ENCODE assay signal across 14 mouse cellular contexts in genomic region chr5:151175897-151176313, GRCm38 (mm10). TPM values are rescaled to one million over a fixed set of nuclear protein-coding genes. Genes with fewer than 3 reads are reported as not detected.
DNase-seq lines count a peak whose midpoint lies in the region; ATAC-seq and TF ChIP-seq lines count a peak whose summit lies in the region.
"Had no signal": no experiment of that assay in that cellular context is flagged by ENCODE, and none has a peak within 500 bp of the region (broad histone marks: within the 10 kb centered on the region; RNA-seq: fewer than 3 reads in every experiment).

No protein-coding gene starts in this region.

- no peaks in the 10 kb centered on the region for H3K36me3 ChIP-seq in liver, adult 2 months (ENCODE audit: control insufficient read depth, insufficient read depth, low read length)
- no peaks in the 10 kb centered on the region for H3K36me3 ChIP-seq in stomach, embryonic 15.5 days
- H3K36me3 ChIP-seq in hindbrain, embryonic 11.5 days (ENCODE audit: control insufficient read depth, insufficient read depth, low read length), result no peaks in the 10 kb centered on the region
- H3K36me3 ChIP-seq: limb, embryonic 13.5 days; midbrain, embryonic 12.5 days had no signal

- WGBS in liver, adult 2 months, result 12% methylated on average over 4 of the region's 4 CpGs
- 44% methylated on average over 4 of the region's 4 CpGs for WGBS in stomach, embryonic 15.5 days
- WGBS in hindbrain, embryonic 11.5 days, result 82% methylated on average over 4 of the region's 4 CpGs

- H3K27me3 ChIP-seq in liver, adult 2 months (ENCODE audit: control insufficient read depth, insufficient read depth, low read length), result no peaks in the 10 kb centered on the region
- no peaks in the 10 kb centered on the region for H3K27me3 ChIP-seq in stomach, embryonic 15.5 days (replicated peaks)
- H3K27me3 ChIP-seq in hindbrain, embryonic 11.5 days (ENCODE audit: control insufficient read depth, insufficient read depth, low read length), result no peaks in the 10 kb centered on the region
- H3K27me3 ChIP-seq: limb, embryonic 13.5 days; midbrain, embryonic 12.5 days had no signal

- H3K27ac ChIP-seq in layer of hippocampus, adult 2 months, result peak overlapping the region; percentile 83
- peak overlapping the region; percentile 97 for H3K27ac ChIP-seq in liver, adult 2 months (replicated peaks; ENCODE audit: insufficient read depth, low read depth, low read length)
- peak overlapping the region; percentile 68 for H3K27ac ChIP-seq in stomach, embryonic 15.5 days
- no peak overlapping the region for H3K27ac ChIP-seq in hindbrain, embryonic 11.5 days (ENCODE audit: low read depth, low read length)
- H3K27ac ChIP-seq: midbrain, embryonic 12.5 days had no signal

- no peak overlapping the region for H3K4me2 ChIP-seq in stomach, embryonic 15.5 days
- no peak overlapping the region for H3K4me2 ChIP-seq in hindbrain, embryonic 11.5 days (replicated peaks; ENCODE audit: low read depth, low read length)
- H3K4me2 ChIP-seq: limb, embryonic 13.5 days; midbrain, embryonic 12.5 days had no signal

- no peak for TF ChIP-seq CTCF in layer of hippocampus, adult 2 months (conservative IDR thresholded peaks at IDR 0.05)
- no peak for TF ChIP-seq CTCF in liver, adult 2 months (IDR thresholded peaks at IDR 0.05; ENCODE audit: low read depth, low read length)

- ATAC-seq in stomach, embryonic 15.5 days (ENCODE audit: insufficient read depth, low FRiP score, low read depth), result peak; percentile 88
- ATAC-seq in hindbrain, embryonic 11.5 days (ENCODE audit: low FRiP score), result no peak

- peaks cover 57% of the 10 kb centered on the region for H3K4me1 ChIP-seq in liver, adult 2 months (ENCODE audit: control insufficient read depth, insufficient read depth, low read length)
- peaks cover 11% of the 10 kb centered on the region; the same call in 1 of the 2 replicates for H3K4me1 ChIP-seq in stomach, embryonic 15.5 days
- H3K4me1 ChIP-seq in hindbrain, embryonic 11.5 days (replicated peaks; ENCODE audit: control insufficient read depth, insufficient read depth, low read length), result no peaks in the 10 kb centered on the region
- H3K4me1 ChIP-seq: midbrain, embryonic 12.5 days had no signal

- H3K9ac ChIP-seq in liver, adult 2 months (ENCODE audit: low read depth, low read length), result peak overlapping the region; percentile 38
- H3K9ac ChIP-seq in stomach, embryonic 15.5 days, result no peak overlapping the region
- no peak overlapping the region for H3K9ac ChIP-seq in hindbrain, embryonic 11.5 days (ENCODE audit: low read depth, low read length)
- H3K9ac ChIP-seq: limb, embryonic 13.5 days; midbrain, embryonic 12.5 days had no signal

- no peaks in the 10 kb centered on the region for H3K9me3 ChIP-seq in stomach, embryonic 15.5 days
- no peaks in the 10 kb centered on the region for H3K9me3 ChIP-seq in hindbrain, embryonic 11.5 days (ENCODE audit: control insufficient read depth, low read length)
- H3K9me3 ChIP-seq: limb, embryonic 13.5 days; midbrain, embryonic 12.5 days had no signal

- DNase-seq in layer of hippocampus, adult 2 months (ENCODE audit: low spot score in 2 of 2), result no peak
- DNase-seq in layer of hippocampus, postnatal 14 days (ENCODE audit: low spot score in 2 of 2), result no peak
- DNase-seq in kidney, adult 9 months, result peak; percentile 88
- DNase-seq in liver, adult 2 months (ENCODE audit: extremely low read depth, low read depth, low spot score), result peak; percentile 95
- DNase-seq in hindbrain, embryonic 11.5 days (ENCODE audit: low spot score), result no peak
- no peak for DNase-seq in urinary bladder, postnatal 10 days (ENCODE audit: low spot score)
- DNase-seq in cerebellum, postnatal 25 days, result no peak
- DNase-seq: adrenal gland, postnatal 36 days; cerebellum, adult 18-20 months; spleen, adult 18-20 months; thymus, adult 2 months had no signal

- no peak overlapping the region for H3K4me3 ChIP-seq in layer of hippocampus, adult 2 months
- H3K4me3 ChIP-seq in liver, adult 2 months (ENCODE audit: insufficient read depth, low read depth, low read length), result no peak overlapping the region
- no peak overlapping the region for H3K4me3 ChIP-seq in stomach, embryonic 15.5 days (replicated peaks)
- no peak overlapping the region for H3K4me3 ChIP-seq in hindbrain, embryonic 11.5 days (ENCODE audit: low read depth, low read length)
- H3K4me3 ChIP-seq: limb, embryonic 13.5 days; midbrain, embryonic 12.5 days had no signal

- no peak for TF ChIP-seq POLR2A in liver, adult 2 months (IDR thresholded peaks at IDR 0.05; ENCODE audit: extremely low read depth, insufficient read depth, low read length)

- H3K79me2 ChIP-seq in liver, adult 2 months (ENCODE audit: control insufficient read depth, insufficient read depth, low read length), result peaks cover 32% of the 10 kb centered on the region

RNA-seq across cellular contexts. Expression of gene Stard13, which starts 57.7 kb away (rescaled TPM):
- total RNA-seq in layer of hippocampus, adult 2 months (2021), result 10 to 100 TPM; 18.1 to 24.8 TPM
- total RNA-seq in layer of hippocampus, postnatal 14 days (2021), result 10 to 100 TPM; 13.8 to 17.1 TPM
- total RNA-seq in liver, adult 2 months (2014; rRNA removed), result 21.3 and 25.0 TPM in 2 replicates
- 7.8 and 7.9 TPM in 2 replicates for polyA plus RNA-seq in liver, adult 2 months (2012; rRNA removed)
- polyA plus RNA-seq in stomach, embryonic 15.5 days (2015; fragmentation: Nextera tagmentation; extraction: Ambion mirVana), result 17.8 and 21.7 TPM in 2 replicates
- polyA plus RNA-seq in hindbrain, embryonic 11.5 days (2014; fragmentation: Nextera tagmentation; extraction: Ambion mirVana), result 4.1 and 4.3 TPM in 2 replicates

Comparison
In these comparisons a context has a peak if more than half of its experiments do, and no peak if none do; other contexts are left out.
1. DNase-seq: peak in kidney, adult 9 months (single experiment) and liver, adult 2 months (single experiment); none in layer of hippocampus, adult 2 months (0 of 2), layer of hippocampus, postnatal 14 days (0 of 2), hindbrain, embryonic 11.5 days (single experiment), urinary bladder, postnatal 10 days (single experiment) and cerebellum, postnatal 25 days (0 of 2).